Mouse (Mus musculus) embryo, embryonic 11.5 days (tissue): ENCODE results near the gene Ifi211.
"Not testable (repeated sequence)": the region's sequence is repeated elsewhere in the genome, so short reads cannot be mapped to it uniquely, and the experiment has no call there.

Experiments
- DNase-seq: peaks from one replicate; pipeline ENCODE4 v3.0.0-alpha.2; 2012; ENCODE audit warnings: low read depth, low spot score

The Ifi211 gene

DNA sequence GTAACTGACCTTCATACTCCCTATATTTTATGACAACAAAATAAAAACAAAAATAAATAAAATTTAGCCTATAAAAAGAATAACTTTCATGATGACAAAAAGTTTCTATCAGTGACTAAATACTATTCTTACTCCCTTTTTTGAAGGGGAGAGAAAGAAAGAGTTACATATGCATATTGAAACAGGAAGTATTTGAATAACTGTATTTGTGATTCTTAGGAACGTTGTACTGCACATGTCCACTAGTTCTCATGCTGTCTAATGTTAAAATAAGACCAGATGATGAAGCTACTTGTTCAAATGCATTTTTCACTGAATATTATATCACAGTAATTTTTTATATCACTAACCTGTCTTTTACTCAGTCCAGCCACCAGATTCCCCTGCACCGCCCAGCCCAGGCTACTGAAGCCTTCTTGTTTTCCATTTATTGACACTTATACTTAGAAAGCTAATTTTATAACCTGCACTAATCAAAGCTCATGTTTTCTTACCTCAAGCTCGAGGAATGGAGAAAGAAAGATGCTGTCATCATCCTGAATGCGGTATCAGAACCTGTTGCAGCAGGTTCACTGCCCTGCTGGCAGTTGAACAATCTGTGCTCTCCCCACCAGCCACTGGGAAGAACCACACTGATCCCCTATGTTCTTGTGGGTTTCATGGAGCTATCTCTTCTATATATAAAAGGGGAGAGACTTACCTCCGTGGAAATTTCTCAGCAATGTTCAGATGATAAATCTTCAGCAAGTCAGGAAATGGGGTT is 33.4 kb downstream of the Ifi211 start:
- not testable (repeated sequence) for DNase-seq

DNA sequence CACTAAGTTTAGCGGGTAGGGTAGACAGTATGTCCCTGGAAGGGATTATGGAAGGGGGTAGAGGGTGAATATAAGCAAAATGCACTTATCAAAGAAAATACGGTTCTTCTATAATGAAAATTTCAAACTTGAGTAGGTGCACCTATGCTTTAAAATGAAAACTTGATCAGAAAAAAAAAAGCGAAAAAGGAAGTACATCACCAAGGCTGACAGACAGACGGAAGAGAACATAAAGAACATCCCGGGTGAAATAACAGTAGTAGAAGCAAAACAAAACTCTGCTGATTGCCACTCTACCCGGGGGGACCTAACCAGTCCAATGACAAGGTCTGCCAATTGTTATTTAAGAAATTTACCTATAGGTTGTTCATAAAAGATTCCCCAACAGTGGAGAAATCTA is 34.6 kb downstream of the Ifi211 start:
- DNase-seq, result not testable (repeated sequence)

- DNase-seq, result not testable (repeated sequence)
These were observed 35.7 kb downstream of the Ifi211 start for GRCm38 (mm10) chr1:173877125-173877524.

DNA sequence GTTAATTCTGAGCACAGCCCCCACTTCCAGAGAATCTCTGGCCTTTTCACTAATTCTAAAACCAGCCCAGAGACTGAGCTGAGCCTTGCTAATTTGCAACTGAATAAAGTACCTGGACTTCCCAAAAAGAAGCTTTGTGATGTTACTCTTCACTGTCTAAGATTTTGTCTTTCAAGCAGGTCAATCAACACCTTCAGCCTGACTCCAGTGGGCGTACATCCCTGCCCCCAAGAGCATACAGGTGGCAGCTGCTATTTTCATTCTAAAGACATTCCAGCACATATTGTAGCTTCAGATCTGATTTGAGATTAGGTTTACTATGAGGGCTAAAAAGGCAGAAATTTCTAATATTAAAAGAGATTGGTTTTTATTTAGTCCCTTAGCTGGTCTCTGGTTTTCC is 44.3 kb downstream of the Ifi211 start:
- not testable (repeated sequence) for DNase-seq

DNA sequence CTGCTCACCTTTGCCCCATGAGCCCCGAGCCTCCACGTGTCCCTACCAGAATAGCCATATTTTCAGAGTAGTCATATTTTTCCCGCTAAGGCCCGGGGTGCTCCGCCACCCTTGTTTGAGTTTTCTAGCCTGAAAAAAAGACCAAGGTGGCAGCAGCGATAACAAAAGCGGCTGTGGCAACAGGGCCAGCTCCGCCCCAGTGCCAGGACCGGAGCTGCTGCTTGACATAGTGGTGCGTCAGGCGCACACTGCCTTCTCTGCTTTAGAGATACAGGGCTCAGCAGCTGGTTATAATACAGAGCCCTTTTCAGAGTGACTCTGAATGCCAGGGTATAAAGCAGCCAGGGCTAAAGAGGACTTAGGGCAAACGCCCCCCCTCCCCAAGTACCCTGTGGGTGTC is 46.3 kb downstream of the Ifi211 start:
- no peak for DNase-seq

DNA sequence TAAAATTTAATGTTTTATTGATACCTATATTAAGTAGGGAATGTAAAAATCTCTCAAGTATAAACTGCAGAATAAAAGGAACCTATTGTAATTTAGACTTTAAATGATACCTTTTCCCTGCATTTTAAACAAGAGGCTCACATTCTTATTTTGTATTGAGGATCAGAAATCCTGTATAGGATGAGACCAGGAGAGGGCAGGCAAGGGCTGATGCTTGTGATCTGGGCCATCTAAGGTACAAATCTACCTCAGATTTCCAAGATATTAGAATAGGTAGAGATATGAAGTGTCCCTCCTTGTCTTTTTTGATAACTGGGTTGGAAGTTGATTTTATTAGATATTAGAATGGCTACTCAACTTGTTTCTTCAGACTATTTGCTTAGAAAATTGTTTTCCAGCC is 59.1 kb downstream of the Ifi211 start:
- not testable (repeated sequence) for DNase-seq

- DNase-seq, result not testable (repeated sequence)
These were observed 60.0 kb downstream of the Ifi211 start for GRCm38 (mm10) chr1:173852853-173853252.
